Mouse (Mus musculus): Measurements from ENCODE around the gene Arhgap36. TPM values are rescaled to one million over a fixed set of nuclear protein-coding genes. Genes with fewer than 3 reads are reported as not detected.
A peak's percentile ranks its signal among the peaks of the same experiment; 100 is the strongest.

Gene Arhgap36
- polyA plus RNA-seq (2014; fragmentation: Nextera tagmentation; extraction: Ambion mirVana) = 2.5 and 5.2 TPM in 2 replicates

DNA sequence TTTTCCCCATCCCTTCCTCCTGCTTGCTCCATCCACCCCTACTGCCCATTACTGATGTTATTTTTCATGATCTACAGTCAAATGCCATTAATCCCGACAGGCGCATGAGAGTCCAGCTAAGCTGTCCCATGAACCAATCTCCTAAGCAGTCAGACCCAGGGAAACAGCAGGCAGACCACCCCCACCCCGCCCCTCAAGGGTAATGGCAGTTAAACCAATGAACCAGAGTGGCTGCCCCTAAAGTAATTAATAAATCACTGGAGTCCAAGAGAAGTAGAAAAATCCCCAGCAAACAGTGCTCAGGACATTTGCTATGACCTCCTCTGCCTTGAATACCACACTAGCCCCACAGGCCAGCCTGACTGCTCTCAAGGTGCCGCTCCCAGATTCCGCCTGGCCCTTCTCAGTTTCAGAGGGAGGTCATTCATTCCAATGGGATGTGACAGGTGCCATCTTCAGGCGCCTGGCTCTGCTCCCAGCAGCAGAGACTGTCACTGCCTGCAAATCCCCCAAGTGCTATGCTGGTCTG lies at the start of gene Arhgap36:
Gene Arhgap36 (plus strand): TSS at position 504 of the 529 bp plus-strand sequence.
- no peak for DNase-seq (ENCODE audit: low spot score)
- H3K4me2 ChIP-seq (replicated peaks; ENCODE audit: low read depth, low read length) = no peak within 1 kb of the TSS
- H3K9me3 ChIP-seq (ENCODE audit: control insufficient read depth, low read length) = no peaks in the 10 kb centered on the region
- 65% methylated on average over 6 of the region's 6 CpGs for WGBS
- H3K27ac ChIP-seq (ENCODE audit: low read depth, low read length) = no peak within 1 kb of the TSS
- no peaks in the 10 kb centered on the region for H3K36me3 ChIP-seq (ENCODE audit: control insufficient read depth, insufficient read depth, low read length)
- H3K4me1 ChIP-seq (replicated peaks; ENCODE audit: control insufficient read depth, insufficient read depth, low read length) = no peaks in the 10 kb centered on the region
- no peak within 1 kb of the TSS for H3K9ac ChIP-seq (ENCODE audit: low read depth, low read length)
- no peak within 1 kb of the TSS for H3K4me3 ChIP-seq (ENCODE audit: low read depth, low read length)
- no peaks in the 10 kb centered on the region for H3K27me3 ChIP-seq (ENCODE audit: control insufficient read depth, insufficient read depth, low read length)
- ATAC-seq (ENCODE audit: low FRiP score) = no peak

DNA sequence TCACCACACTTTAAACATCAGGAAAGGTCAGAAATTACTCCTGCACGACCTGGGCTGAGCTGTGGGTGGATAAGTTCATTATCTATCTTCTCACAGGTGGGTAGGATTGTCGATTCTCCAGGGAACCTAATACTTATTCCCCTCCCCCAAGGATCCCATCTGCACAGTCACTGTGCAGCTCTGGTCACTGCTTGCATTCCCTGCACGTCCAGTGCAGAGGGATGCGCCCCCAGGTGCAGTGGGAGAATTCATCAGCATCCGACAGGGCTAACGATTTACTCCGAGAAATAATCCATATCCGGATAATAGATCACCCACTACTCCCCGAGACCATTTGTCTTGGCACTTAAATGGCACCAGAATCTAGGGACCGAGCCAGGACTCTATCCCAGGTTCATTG lies 6.0 kb upstream of the Arhgap36 start:
- Histone ChIP-seq H3K9ac (ENCODE audit: low read depth, low read length) (no peak overlapping the region), H3K27me3 (ENCODE audit: control insufficient read depth, insufficient read depth, low read length) (no peaks in the 10 kb centered on the region), H3K9me3 (ENCODE audit: control insufficient read depth, low read length) (no peaks in the 10 kb centered on the region), H3K36me3 (ENCODE audit: control insufficient read depth, insufficient read depth, low read length) (no peaks in the 10 kb centered on the region), H3K27ac (ENCODE audit: low read depth, low read length) (no peak overlapping the region), H3K4me1 (replicated peaks; ENCODE audit: control insufficient read depth, insufficient read depth, low read length) (no peaks in the 10 kb centered on the region), H3K4me3 (ENCODE audit: low read depth, low read length) (no peak overlapping the region), H3K4me2 (replicated peaks; ENCODE audit: low read depth, low read length) (no peak overlapping the region)
- 65% methylated on average over 10 of the region's 10 CpGs for WGBS
- peak; percentile 7 for DNase-seq (ENCODE audit: low spot score)
- peak; percentile 76 for ATAC-seq (ENCODE audit: low FRiP score)

DNA sequence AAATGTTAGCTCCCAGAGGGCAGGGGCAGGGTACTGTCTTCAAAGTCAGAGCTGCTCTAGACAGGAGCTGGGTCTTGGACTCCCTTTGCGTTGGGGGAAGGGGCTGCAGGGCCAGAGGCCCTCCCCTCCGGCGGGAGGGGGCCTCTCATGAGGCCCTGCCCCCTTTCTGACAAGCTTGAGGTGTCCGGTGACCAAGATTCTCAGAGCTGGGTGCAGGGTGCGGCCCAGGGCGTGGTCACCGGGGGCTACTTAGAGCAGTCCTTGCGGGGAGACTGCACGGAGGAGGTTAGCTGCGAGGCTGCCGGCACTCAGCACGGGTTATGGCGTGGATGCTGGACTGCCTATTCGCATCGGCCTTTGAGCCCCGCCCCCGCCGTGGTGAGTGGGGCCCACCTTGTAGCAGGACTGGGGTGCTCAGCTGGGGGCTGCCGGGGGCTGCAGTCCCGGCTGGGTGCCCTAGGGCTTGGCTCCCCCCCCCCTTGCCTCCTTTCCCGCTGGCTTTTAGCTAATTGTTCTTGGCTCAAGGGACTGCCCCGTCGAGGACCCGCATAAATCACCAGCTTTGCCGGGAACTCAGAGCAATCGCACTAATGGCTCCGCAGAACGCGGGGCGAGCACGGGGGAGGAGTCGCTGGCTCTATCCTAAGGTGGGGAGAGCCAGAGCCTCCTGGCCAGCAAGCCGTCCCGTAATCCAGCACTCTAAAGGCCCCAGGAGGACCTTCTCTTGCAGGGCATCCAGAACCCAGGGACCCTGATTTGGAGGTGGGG lies 6.7 kb downstream of the Arhgap36 start:
- Histone ChIP-seq H3K27me3 (ENCODE audit: control insufficient read depth, insufficient read depth, low read length) (no peaks in the 10 kb centered on the region), H3K4me1 (replicated peaks; ENCODE audit: control insufficient read depth, insufficient read depth, low read length) (no peaks in the 10 kb centered on the region), H3K9me3 (ENCODE audit: control insufficient read depth, low read length) (no peaks in the 10 kb centered on the region), H3K27ac (ENCODE audit: low read depth, low read length) (no peak overlapping the region), H3K9ac (ENCODE audit: low read depth, low read length) (no peak overlapping the region), H3K4me2 (replicated peaks; ENCODE audit: low read depth, low read length) (peak overlapping the region; percentile 47), H3K36me3 (ENCODE audit: control insufficient read depth, insufficient read depth, low read length) (no peaks in the 10 kb centered on the region), H3K4me3 (ENCODE audit: low read depth, low read length) (peak overlapping the region; percentile 27)
- DNase-seq (ENCODE audit: low spot score) (peak; percentile 32), ATAC-seq (ENCODE audit: low FRiP score) (peak; percentile 89)
- WGBS = 9% methylated on average over 30 of the region's 34 CpGs

DNA sequence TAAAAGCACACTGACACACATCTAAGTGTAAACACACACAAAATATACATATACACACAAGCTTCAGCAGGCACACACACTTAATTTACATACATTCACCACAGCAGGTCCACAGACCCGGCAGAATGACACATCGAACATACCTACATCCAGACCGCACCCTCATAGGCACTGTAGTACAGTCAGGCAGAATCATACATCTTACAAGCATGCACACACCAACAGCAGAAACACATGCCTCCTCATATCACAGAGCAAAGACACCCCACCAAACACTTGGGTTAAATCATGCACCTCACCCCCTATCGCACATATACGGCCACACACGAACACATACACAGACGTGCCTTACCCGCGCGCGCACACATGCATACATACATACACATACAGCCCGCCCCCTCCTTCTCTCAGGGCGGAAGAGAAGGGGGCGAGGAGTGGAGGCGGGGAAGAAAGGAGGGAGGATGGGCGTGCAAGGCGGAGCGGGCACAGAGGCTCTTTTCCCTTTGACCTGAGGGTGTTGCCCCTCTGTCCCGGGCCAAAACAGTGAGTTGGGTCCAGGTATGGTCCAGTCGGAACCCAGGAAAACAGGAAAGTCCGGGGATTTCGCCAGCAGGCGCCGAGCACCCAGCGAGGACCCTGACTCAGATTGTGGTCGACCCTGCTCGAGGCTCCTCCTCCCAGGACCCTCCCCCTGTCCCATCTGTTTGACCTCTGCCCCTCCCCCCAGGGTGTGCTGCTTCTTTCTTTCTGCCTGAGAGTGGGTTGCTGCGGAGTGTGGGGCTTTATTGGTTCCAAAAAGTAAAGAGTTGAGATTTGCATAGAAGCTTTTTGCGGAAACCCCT lies 16.4 kb downstream of the Arhgap36 start:
- ATAC-seq (ENCODE audit: low FRiP score) = peak; percentile 92
- peak overlapping the region; percentile 37; the same call in 1 of the 2 replicates for H3K9ac ChIP-seq (ENCODE audit: low read depth, low read length)
- H3K27ac ChIP-seq (ENCODE audit: low read depth, low read length) = no peak overlapping the region
- H3K36me3 ChIP-seq (ENCODE audit: control insufficient read depth, insufficient read depth, low read length) = no peaks in the 10 kb centered on the region
- H3K9me3 ChIP-seq (ENCODE audit: control insufficient read depth, low read length) = no peaks in the 10 kb centered on the region
- peak overlapping the region; percentile 31 for H3K4me3 ChIP-seq (ENCODE audit: low read depth, low read length)
- peak overlapping the region; percentile 46 for H3K4me2 ChIP-seq (replicated peaks; ENCODE audit: low read depth, low read length)
- no peaks in the 10 kb centered on the region for H3K27me3 ChIP-seq (ENCODE audit: control insufficient read depth, insufficient read depth, low read length)
- peak; percentile 67 for DNase-seq (ENCODE audit: low spot score)
- no peaks in the 10 kb centered on the region for H3K4me1 ChIP-seq (replicated peaks; ENCODE audit: control insufficient read depth, insufficient read depth, low read length)
- WGBS = 36% methylated on average over 24 of the region's 29 CpGs

DNA sequence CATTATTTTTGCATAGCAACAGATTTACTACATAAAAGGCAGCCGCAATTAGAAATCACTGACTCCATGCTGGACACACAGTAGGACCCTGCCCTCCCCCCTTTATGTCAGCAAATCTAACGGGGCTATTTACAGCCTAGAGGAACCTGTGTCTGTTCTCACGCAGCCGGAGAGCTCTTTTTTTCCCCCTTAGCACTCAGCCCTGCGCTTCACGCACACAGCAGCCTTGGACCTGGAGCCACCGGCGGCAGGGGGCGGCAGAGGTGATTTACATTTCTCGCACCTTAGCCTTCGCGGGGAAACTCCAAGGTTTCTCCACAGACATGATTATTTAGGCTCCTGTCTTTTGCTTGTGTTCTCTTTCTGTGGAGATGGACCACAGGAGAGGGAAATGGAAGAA lies 17.1 kb downstream of the Arhgap36 start:
- H3K4me3 ChIP-seq (ENCODE audit: low read depth, low read length) = peak overlapping the region; percentile 31
- no peaks in the 10 kb centered on the region for H3K9me3 ChIP-seq (ENCODE audit: control insufficient read depth, low read length)
- H3K4me1 ChIP-seq (replicated peaks; ENCODE audit: control insufficient read depth, insufficient read depth, low read length) = no peaks in the 10 kb centered on the region
- ATAC-seq (ENCODE audit: low FRiP score) (peak; percentile 69), DNase-seq (ENCODE audit: low spot score) (peak; percentile 52)
- no peak overlapping the region for H3K27ac ChIP-seq (ENCODE audit: low read depth, low read length)
- 8% methylated on average over 12 of the region's 12 CpGs for WGBS
- H3K36me3 ChIP-seq (ENCODE audit: control insufficient read depth, insufficient read depth, low read length) = no peaks in the 10 kb centered on the region
- H3K27me3 ChIP-seq (ENCODE audit: control insufficient read depth, insufficient read depth, low read length) = no peaks in the 10 kb centered on the region
- H3K4me2 ChIP-seq (replicated peaks; ENCODE audit: low read depth, low read length) = peak overlapping the region; percentile 46
- no peak overlapping the region for H3K9ac ChIP-seq (ENCODE audit: low read depth, low read length)

DNA sequence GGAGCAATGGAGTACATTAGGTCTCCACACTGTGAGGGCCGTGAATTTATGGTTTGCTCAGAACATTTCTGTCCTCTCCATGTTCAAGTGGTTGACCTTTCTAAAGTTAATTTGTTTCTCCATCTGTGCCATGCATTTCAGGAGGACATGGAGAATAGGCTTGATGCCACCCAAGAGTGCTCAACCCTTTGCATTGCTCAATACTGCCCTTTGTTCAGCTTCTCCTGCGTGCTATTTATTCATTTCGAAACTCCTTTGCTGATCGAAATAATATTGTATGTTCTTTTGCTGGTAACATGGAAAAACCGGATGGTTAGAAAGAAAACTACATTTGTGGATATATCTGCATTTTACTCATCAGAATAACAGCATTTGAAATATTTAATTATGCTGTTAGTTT lies 25.4 kb downstream of the Arhgap36 start:
- H3K9ac ChIP-seq (ENCODE audit: low read depth, low read length) = no peak overlapping the region
- ATAC-seq (ENCODE audit: low FRiP score) = no peak
- peaks cover 5% of the 10 kb centered on the region; the same call in 1 of the 2 replicates for H3K27me3 ChIP-seq (ENCODE audit: control insufficient read depth, insufficient read depth, low read length)
- no peak overlapping the region for H3K27ac ChIP-seq (ENCODE audit: low read depth, low read length)
- DNase-seq (ENCODE audit: low spot score) = no peak
- WGBS = 86% methylated on average over 5 of the region's 5 CpGs
- no peaks in the 10 kb centered on the region for H3K9me3 ChIP-seq (ENCODE audit: control insufficient read depth, low read length)
- H3K4me1 ChIP-seq (replicated peaks; ENCODE audit: control insufficient read depth, insufficient read depth, low read length) = no peaks in the 10 kb centered on the region
- no peak overlapping the region for H3K4me2 ChIP-seq (replicated peaks; ENCODE audit: low read depth, low read length)
- no peaks in the 10 kb centered on the region for H3K36me3 ChIP-seq (ENCODE audit: control insufficient read depth, insufficient read depth, low read length)
- H3K4me3 ChIP-seq (ENCODE audit: low read depth, low read length) = no peak overlapping the region

DNA sequence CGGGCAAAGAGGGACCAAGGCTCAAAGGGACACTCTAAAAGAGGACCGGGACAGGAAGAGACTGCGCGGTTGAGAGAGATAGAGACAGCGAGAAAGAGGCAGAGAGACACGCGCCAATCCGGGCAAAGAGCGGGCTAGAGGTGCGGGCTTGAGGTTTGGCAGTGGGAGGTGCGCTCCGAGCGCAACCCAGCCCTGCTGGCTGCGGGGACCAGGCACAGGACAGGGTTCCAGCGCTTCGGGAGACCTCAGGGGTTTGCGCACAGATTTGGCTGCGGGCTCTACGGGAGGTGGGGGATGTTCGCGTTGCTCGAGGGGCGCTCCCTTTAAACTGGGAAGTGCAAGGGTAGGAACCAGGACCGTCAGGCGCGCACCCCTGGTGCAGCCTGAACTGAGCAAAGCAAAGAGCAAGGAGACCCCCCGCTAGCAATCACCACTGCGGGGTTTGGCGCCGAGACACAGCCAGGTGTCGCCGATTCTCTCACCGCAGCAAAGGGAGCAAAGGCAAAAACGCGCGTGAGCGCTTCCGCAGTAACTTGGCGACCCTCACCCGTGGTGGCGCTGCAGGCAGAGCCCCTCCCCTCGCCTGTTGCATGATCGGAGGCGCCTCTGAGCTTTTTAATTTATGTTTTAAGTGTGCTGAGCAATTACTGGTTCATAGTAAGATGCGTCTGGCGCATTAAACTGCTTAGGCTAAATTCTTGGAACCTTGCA lies 30.1 kb downstream of the Arhgap36 start:
- peak; percentile 69 for ATAC-seq (ENCODE audit: low FRiP score)
- Histone ChIP-seq H3K9me3 (ENCODE audit: control insufficient read depth, low read length) (no peaks in the 10 kb centered on the region), H3K4me1 (replicated peaks; ENCODE audit: control insufficient read depth, insufficient read depth, low read length) (no peaks in the 10 kb centered on the region), H3K9ac (ENCODE audit: low read depth, low read length) (no peak overlapping the region), H3K4me2 (replicated peaks; ENCODE audit: low read depth, low read length) (peak overlapping the region; percentile 51), H3K27ac (ENCODE audit: low read depth, low read length) (no peak overlapping the region), H3K4me3 (ENCODE audit: low read depth, low read length) (peak overlapping the region; percentile 30), H3K36me3 (ENCODE audit: control insufficient read depth, insufficient read depth, low read length) (no peaks in the 10 kb centered on the region), H3K27me3 (ENCODE audit: control insufficient read depth, insufficient read depth, low read length) (peaks cover 15% of the 10 kb centered on the region)
- no peak for DNase-seq (ENCODE audit: low spot score)
- 15% methylated on average over 44 of the region's 46 CpGs for WGBS
